Mouse (Mus musculus) gastrocnemius, adult 2 months (tissue): Measurements from ENCODE around the gene Ncbp1. TPM values are rescaled to one million over a fixed set of nuclear protein-coding genes. Genes with fewer than 3 reads are reported as not detected.
A peak's percentile ranks its signal among the peaks of the same experiment; 100 is the strongest.
"Not testable (repeated sequence)": the region's sequence is repeated elsewhere in the genome, so short reads cannot be mapped to it uniquely, and the experiment has no call there.

Source experiments
- DNase-seq: peaks from one replicate; pipeline ENCODE4 v3.0.0; 2022
- H3K27ac ChIP-seq: fragments of 200-600 bp; 2 replicates; pipeline ENCODE4 v1.8.1; 2022; ENCODE audit warnings: mild to moderate bottlenecking
- H3K4me3 ChIP-seq: fragments of 200-600 bp; 2 replicates; pipeline ENCODE4 v1.8.1; 2022; ENCODE audit warnings: mild to moderate bottlenecking, moderate library complexity
- CTCF ChIP-seq: fragments of 200-600 bp; IDR thresholded peaks from 2 replicates; pipeline ENCODE4 v1.8.1; 2022; ENCODE audit warnings: antibody characterized with exemption, mild to moderate bottlenecking, moderate library complexity
- intact Hi-C: fragments of 180-260 bp; cut with DNase I; formaldehyde crosslinking; loops from one replicate; pipeline ENCODE4 v1.15.1; 2025
- total RNA-seq, 2 experiments: library from RNA; stranded (reverse); gene quantifications; 2 replicates each; pipeline ENCODE4 v1.2.3; 2021

Ncbp1 gene
- total RNA-seq, 2 experiments from 2014 or later, result 13.1 to 14.9 TPM

GRCm38 (mm10) chr4:46185423-46185822, 47.0 kb downstream of the Ncbp1 start:
- Histone ChIP-seq H3K4me3 (no peak overlapping the region), H3K27ac (no peak overlapping the region)
- TF ChIP-seq CTCF, result no peak
- intact Hi-C loops, result no loop called here
- no peak for DNase-seq

- no peak overlapping the region for H3K27ac ChIP-seq
- no peak for TF ChIP-seq CTCF
- intact Hi-C loops, result no loop called here
- no peak for DNase-seq
- H3K4me3 ChIP-seq, result no peak overlapping the region
These were observed 47.5 kb downstream of the Ncbp1 start for GRCm38 (mm10) chr4:46185890-46186289.

DNA sequence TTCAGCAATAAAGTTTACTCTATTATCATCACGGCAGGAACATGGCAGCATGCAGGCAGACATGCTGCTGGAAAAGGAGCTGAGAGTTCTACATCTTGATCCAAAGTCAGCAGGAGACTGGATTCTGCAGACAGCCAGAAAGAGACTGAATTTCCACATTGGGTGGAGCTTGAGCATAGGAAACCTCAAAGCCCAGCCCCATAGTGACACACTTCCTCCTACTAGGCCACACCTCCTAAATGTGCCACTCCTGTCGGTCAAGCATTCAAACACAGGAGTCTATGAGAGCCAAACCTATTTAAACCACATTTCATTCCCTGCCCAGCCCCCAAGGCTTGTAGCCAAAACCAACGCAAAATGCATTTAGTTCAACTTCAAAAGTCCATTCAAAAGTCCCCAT, 48.1 kb downstream of the Ncbp1 start:
- intact Hi-C loops, result no loop called here
- no peak overlapping the region for H3K27ac ChIP-seq
- no peak for DNase-seq
- no peak overlapping the region for H3K4me3 ChIP-seq
- no peak for TF ChIP-seq CTCF

DNA sequence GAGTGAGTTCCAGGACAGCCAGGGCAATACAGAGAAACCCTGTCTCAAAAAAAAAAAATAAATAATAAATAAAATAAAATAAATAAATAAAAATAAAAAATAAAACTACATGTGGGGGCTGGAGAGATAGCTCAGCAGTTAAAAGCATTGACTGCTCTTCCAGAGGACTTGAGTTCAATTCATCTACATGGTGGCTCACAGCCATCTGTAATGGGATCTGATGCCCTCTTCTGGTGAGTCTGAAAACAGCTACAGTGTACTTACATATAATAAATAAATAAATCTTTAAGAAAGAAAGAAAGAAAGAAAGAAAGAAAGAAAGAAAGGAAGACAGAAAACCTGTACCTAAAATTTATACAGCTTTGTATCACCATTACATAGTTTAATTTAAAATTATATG, 53.6 kb downstream of the Ncbp1 start:
- DNase-seq, H3K27ac ChIP-seq, H3K4me3 ChIP-seq: not testable (repeated sequence)
- TF ChIP-seq CTCF, result peak; percentile 56
- intact Hi-C loops, result loop anchor here (10.0 kb wide), 2 partner anchors 273 to 463 kb away; partner anchors contain the start of gene Tbc1d2

DNA sequence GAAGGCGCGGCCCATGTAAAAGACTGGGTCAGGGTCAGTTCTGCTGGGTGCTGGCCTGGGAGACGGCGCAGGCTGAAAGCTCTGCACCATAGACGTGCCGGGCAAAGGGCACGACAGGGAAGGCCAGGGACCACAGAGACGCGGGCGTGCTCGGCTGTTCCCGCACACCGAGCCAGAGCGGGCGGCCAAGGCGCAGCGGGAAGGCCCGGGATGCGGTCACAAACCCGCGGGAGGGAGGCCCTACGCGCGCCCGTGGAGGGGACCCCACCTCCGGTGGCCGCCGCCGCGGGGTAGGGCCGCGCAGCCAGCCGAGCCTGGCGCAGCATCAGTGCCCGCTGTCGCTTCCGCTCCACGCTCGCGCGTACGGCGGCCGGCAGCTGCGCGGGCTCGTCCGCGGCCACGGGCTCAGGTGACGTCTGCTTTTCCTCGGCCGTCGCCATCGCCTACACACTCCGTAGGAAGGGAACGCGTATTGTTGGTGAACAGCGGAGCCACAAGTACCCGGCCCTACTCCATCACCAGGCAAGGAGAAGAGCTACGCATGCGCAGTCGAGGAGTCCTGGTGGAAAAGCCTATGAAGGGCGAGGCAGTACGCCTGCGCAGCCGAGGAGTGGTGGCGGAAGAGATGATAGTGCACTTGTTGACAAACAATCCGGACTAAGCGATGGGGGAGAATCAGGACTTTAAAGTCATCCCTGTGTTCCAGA, 57.5 kb downstream of the Ncbp1 start, which contains the start of gene Xpa:
Gene Xpa (minus strand): TSS at position 531 of the 707 bp plus-strand sequence.
- TF ChIP-seq CTCF, result no peak
- DNase-seq, result peak; percentile 97
- Histone ChIP-seq H3K4me3 (peak within 1 kb of the TSS; percentile 97), H3K27ac (peak within 1 kb of the TSS; percentile 92)
- intact Hi-C loops, result loop anchor here (10.0 kb wide), 2 partner anchors 269 to 459 kb away; partner anchors contain the start of gene Tbc1d2

- no peak for TF ChIP-seq CTCF
- intact Hi-C loops, result loop anchor here (10.0 kb wide), 2 partner anchors 268 to 458 kb away; partner anchors contain the start of gene Tbc1d2
- DNase-seq, result no peak
- Histone ChIP-seq H3K27ac (peak overlapping the region; percentile 92), H3K4me3 (peak overlapping the region; percentile 97)
These were observed 58.1 kb downstream of the Ncbp1 start for GRCm38 (mm10) chr4:46196513-46196912.

- intact Hi-C loops, result loop anchor here (10.0 kb wide), 2 partner anchors 267 to 457 kb away; partner anchors contain the start of gene Tbc1d2
- no peak for DNase-seq
- H3K4me3 ChIP-seq, result no peak overlapping the region
- H3K27ac ChIP-seq, result no peak overlapping the region
- no peak for TF ChIP-seq CTCF
These were observed 59.7 kb downstream of the Ncbp1 start for GRCm38 (mm10) chr4:46198064-46198463.

DNA sequence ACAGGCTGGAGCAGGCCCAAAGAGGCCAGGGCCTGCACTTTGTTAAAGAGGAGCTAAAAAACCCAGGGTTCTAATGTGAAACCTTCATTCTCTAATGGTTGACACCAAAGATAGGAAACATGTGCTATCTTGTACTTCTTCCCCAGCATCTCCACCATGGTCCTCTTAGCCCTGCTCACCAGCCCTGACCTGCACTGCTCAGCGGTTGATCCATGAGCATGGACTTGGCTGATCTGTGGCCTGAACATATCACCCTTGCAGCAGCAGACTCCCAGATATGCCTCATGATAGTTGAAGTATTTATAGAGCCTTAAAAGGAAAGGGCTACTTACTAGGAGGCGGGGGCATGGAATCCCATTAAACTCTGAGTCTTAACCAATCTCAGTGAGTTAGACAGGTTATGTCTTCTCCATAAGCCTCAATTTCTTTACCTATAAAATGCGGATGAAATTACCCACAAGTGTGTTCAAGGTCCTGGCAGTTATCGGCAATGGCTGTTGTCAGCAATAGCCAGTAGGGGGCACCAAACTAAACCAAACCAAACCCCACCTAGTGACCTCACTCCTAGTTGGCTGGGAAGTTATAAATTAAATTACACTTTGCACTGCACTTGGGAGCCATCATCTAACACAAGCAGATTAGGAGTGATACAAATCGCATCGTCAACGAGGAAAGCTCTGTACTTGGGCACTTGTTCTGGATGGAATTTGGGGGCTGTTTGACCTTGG, 63.6 kb downstream of the Ncbp1 start:
- peak; percentile 57 for DNase-seq
- Histone ChIP-seq H3K4me3 (peak overlapping the region; percentile 47), H3K27ac (no peak overlapping the region)
- peak; percentile 92 for TF ChIP-seq CTCF
- intact Hi-C loops, result loop anchor here (5.0 kb wide), 1 partner anchor 170 kb away; no protein-coding TSS in a partner anchor

- no peak for TF ChIP-seq CTCF
- DNase-seq, result peak; percentile 26
- H3K27ac ChIP-seq, result no peak overlapping the region
- intact Hi-C loops, result loop anchor here (5.0 kb wide), 1 partner anchor 170 kb away; no protein-coding TSS in a partner anchor
- peak overlapping the region; percentile 47 for H3K4me3 ChIP-seq
These were observed 64.2 kb downstream of the Ncbp1 start for GRCm38 (mm10) chr4:46202562-46203126.

DNA sequence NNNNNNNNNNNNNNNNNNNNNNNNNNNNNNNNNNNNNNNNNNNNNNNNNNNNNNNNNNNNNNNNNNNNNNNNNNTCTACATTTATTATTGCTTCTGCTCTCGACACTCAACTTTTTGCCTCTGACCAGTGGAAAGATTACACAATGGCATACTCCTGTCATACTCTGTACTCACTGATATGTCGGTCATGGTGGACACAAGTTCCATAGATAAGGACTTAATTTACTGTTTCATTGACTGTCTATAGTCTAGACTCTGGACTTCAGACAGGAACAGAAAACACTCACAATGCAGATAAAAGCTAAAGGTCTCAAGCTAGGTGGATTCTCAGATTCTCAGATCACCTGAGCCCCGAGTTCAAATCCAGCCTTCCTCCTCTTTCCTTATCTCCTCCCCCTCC, 82.7 kb downstream of the Ncbp1 start:
- no peak for TF ChIP-seq CTCF
- no peak overlapping the region for H3K4me3 ChIP-seq
- intact Hi-C loops, result no loop called here

More for the DNA sequence above, 82.7 kb downstream of the Ncbp1 start:
- DNase-seq, result no peak
- H3K27ac ChIP-seq, result no peak overlapping the region

Other genes starting within 250 kb of the Ncbp1 start
- gene Ccdc180, start 248.3 kb upstream of the Ncbp1 start, total RNA-seq, result not detected
- 1 to 10 TPM; 8.8 to 9.3 TPM for gene Tdrd7, start 173.3 kb upstream of the Ncbp1 start, total RNA-seq
- gene Tmod1, start 99.7 kb upstream of the Ncbp1 start, total RNA-seq, result 100 to 1,000 TPM; 173 to 208 TPM
- 10 to 100 TPM in 1 of 2 experiments, 1 to 10 TPM in 1; 9.8 to 11.1 TPM for gene Tstd2, start 81 bp downstream of the Ncbp1 start, total RNA-seq
- 1 to 10 TPM; 6.0 to 6.9 TPM for gene Xpa, start 57.7 kb downstream of the Ncbp1 start, total RNA-seq
- gene Foxe1, start 205.0 kb downstream of the Ncbp1 start, total RNA-seq, result not detected